Mouse (Mus musculus) E14TG2a.4 (cell line): ENCODE measurements around the gene 2300009A05Rik.

ENCODE experiments used
- CTCF ChIP-seq: conservative IDR thresholded peaks from 2 replicates; pipeline ENCODE4 v1.5.1; 2014; ENCODE audit warnings: low read length
- NANOG ChIP-seq: IDR thresholded peaks from 2 replicates; pipeline ENCODE4 v1.6.1; 2014; ENCODE audit warnings: borderline replicate concordance, low read length, mixed read lengths
- POU5F1 ChIP-seq: IDR thresholded peaks from 2 replicates; pipeline ENCODE4 v1.6.1; 2014; ENCODE audit warnings: low read length, borderline replicate concordance

GRCm38 (mm10) chr9:63377270-63378142 is 21.5 kb downstream of the 2300009A05Rik start, which contains the start of gene Map2k5:
- TF ChIP-seq CTCF (no peak), POU5F1 (no peak), NANOG (no peak)
